Mouse (Mus musculus) olfactory bulb, adult 2 months (tissue): ENCODE measurements around the gene Sytl2.

Experiments used
- CTCF ChIP-seq: fragments of 200-500 bp; IDR thresholded peaks from 2 replicates; pipeline ENCODE4 v1.5.1; 2012; ENCODE audit warnings: low read depth, mild to moderate bottlenecking, low read length, moderate library complexity; ENCODE audit not compliant: insufficient read depth
- POLR2A ChIP-seq: fragments of 200-500 bp; IDR thresholded peaks from 2 replicates; pipeline ENCODE4 v1.6.1; 2012; ENCODE audit warnings: mild to moderate bottlenecking, low read depth, low read length, moderate library complexity; ENCODE audit not compliant: insufficient read depth

GRCm38 (mm10) chr7:90301942-90302646 is at the start of gene Sytl2:
- TF ChIP-seq CTCF, result no peak
- no peak for TF ChIP-seq POLR2A
